Mouse (Mus musculus): ENCODE results near the gene Ddah2. TPM values are rescaled to one million over a fixed set of nuclear protein-coding genes. Genes with fewer than 3 reads are reported as not detected.

The Ddah2 gene
- polyA plus RNA-seq, 1 experiment: 18.4 TPM

GRCm38 (mm10) chr17:35085208-35085865, 26.5 kb downstream of the Ddah2 start, which contains the start of gene Ly6g6f:
Ly6g6f (minus strand) TSS chr17:35085610.
- Histone ChIP-seq H3K4me1 (ENCODE audit: control insufficient read depth, insufficient read depth, insufficient read length) (peaks cover 3% of the 10 kb centered on the region; the same call in 1 of the 2 replicates), H3K27ac (ENCODE audit: insufficient read depth, low read length) (no peak within 1 kb of the TSS), H3K27me3 (ENCODE audit: control insufficient read depth, insufficient read depth, low read length) (no peaks in the 10 kb centered on the region), H3K36me3 (ENCODE audit: control insufficient read depth, insufficient read depth, low read length) (no peaks in the 10 kb centered on the region), H3K4me3 (ENCODE audit: extremely low read depth, insufficient read depth, insufficient read length) (no peak within 1 kb of the TSS)
- DNase-seq (ENCODE audit: low read depth in 1 of 2, low spot score in 2 of 2): no peak
- TF ChIP-seq CTCF (IDR thresholded peaks at IDR 0.05; ENCODE audit: extremely low read depth, insufficient read depth, insufficient read length, insufficient replicate concordance) (no peak), POLR2A (IDR thresholded peaks at IDR 0.05; ENCODE audit: low read depth, low read length) (no peak)
- 80% methylated on average over 7 of the region's 7 CpGs for WGBS

- peaks cover 5% of the 10 kb centered on the region; the same call in 1 of the 2 replicates for H3K4me1 ChIP-seq (ENCODE audit: control insufficient read depth, insufficient read depth, insufficient read length)
- no peak for DNase-seq (ENCODE audit: low read depth in 1 of 2, low spot score in 2 of 2)
- H3K27me3 ChIP-seq (ENCODE audit: control insufficient read depth, insufficient read depth, low read length): no peaks in the 10 kb centered on the region
- WGBS: 48% methylated on average over 2 of the region's 2 CpGs
- peaks cover 7% of the 10 kb centered on the region for H3K36me3 ChIP-seq (ENCODE audit: control insufficient read depth, insufficient read depth, low read length)
- H3K4me3 ChIP-seq (ENCODE audit: extremely low read depth, insufficient read depth, insufficient read length): no peak overlapping the region
- H3K27ac ChIP-seq (ENCODE audit: insufficient read depth, low read length): no peak overlapping the region
- TF ChIP-seq POLR2A (IDR thresholded peaks at IDR 0.05; ENCODE audit: low read depth, low read length) (no peak), CTCF (IDR thresholded peaks at IDR 0.05; ENCODE audit: extremely low read depth, insufficient read depth, insufficient read length, insufficient replicate concordance) (no peak)
Observed at GRCm38 (mm10) chr17:35088151-35088550, 29.3 kb downstream of the Ddah2 start.

- peak within 1 kb of the TSS; percentile 99 for H3K27ac ChIP-seq (ENCODE audit: insufficient read depth, low read length)
- TF ChIP-seq CTCF (IDR thresholded peaks at IDR 0.05; ENCODE audit: extremely low read depth, insufficient read depth, insufficient read length, insufficient replicate concordance) (0 out of 2 replicates have a peak, but pooled peaks have one; percentile 0), POLR2A (IDR thresholded peaks at IDR 0.05; ENCODE audit: low read depth, low read length) (peak; percentile 72)
- H3K4me1 ChIP-seq (ENCODE audit: control insufficient read depth, insufficient read depth, insufficient read length): peaks cover 5% of the 10 kb centered on the region; the same call in 1 of the 2 replicates
- 2% methylated on average over 67 of the region's 67 CpGs for WGBS
- H3K4me3 ChIP-seq (ENCODE audit: extremely low read depth, insufficient read depth, insufficient read length): peak within 1 kb of the TSS; percentile 98
- H3K36me3 ChIP-seq (ENCODE audit: control insufficient read depth, insufficient read depth, low read length): peaks cover 9% of the 10 kb centered on the region
- DNase-seq (ENCODE audit: low read depth in 1 of 2, low spot score in 2 of 2): peak; percentile 88 to 91
- H3K27me3 ChIP-seq (ENCODE audit: control insufficient read depth, insufficient read depth, low read length): no peaks in the 10 kb centered on the region
Observed at GRCm38 (mm10) chr17:35088825-35089644, 30.2 kb downstream of the Ddah2 start, which contains the start of gene Abhd16a. Abhd16a (plus strand) TSS chr17:35089263.

- H3K27me3 ChIP-seq (ENCODE audit: control insufficient read depth, insufficient read depth, low read length): no peaks in the 10 kb centered on the region
- no peak overlapping the region for H3K4me3 ChIP-seq (ENCODE audit: extremely low read depth, insufficient read depth, insufficient read length)
- TF ChIP-seq CTCF (IDR thresholded peaks at IDR 0.05; ENCODE audit: extremely low read depth, insufficient read depth, insufficient read length, insufficient replicate concordance): no peak
- peaks cover 14% of the 10 kb centered on the region for H3K36me3 ChIP-seq (ENCODE audit: control insufficient read depth, insufficient read depth, low read length)
- H3K27ac ChIP-seq (ENCODE audit: insufficient read depth, low read length): no peak overlapping the region
- H3K4me1 ChIP-seq (ENCODE audit: control insufficient read depth, insufficient read depth, insufficient read length): peaks cover 5% of the 10 kb centered on the region; the same call in 1 of the 2 replicates
- DNase-seq (ENCODE audit: low read depth in 1 of 2, low spot score in 2 of 2): no peak
- 66% methylated on average over 8 of the region's 8 CpGs for WGBS
Observed at GRCm38 (mm10) chr17:35090166-35090932, 31.5 kb downstream of the Ddah2 start.

- H3K4me1 ChIP-seq (ENCODE audit: control insufficient read depth, insufficient read depth, insufficient read length): peaks cover 5% of the 10 kb centered on the region; the same call in 1 of the 2 replicates
- H3K4me3 ChIP-seq (ENCODE audit: extremely low read depth, insufficient read depth, insufficient read length): no peak overlapping the region
- H3K27ac ChIP-seq (ENCODE audit: insufficient read depth, low read length): no peak overlapping the region
- DNase-seq (ENCODE audit: low read depth in 1 of 2, low spot score in 2 of 2): no peak
- peaks cover 24% of the 10 kb centered on the region for H3K36me3 ChIP-seq (ENCODE audit: control insufficient read depth, insufficient read depth, low read length)
- no peaks in the 10 kb centered on the region for H3K27me3 ChIP-seq (ENCODE audit: control insufficient read depth, insufficient read depth, low read length)
- TF ChIP-seq POLR2A (IDR thresholded peaks at IDR 0.05; ENCODE audit: low read depth, low read length) (no peak), CTCF (IDR thresholded peaks at IDR 0.05; ENCODE audit: extremely low read depth, insufficient read depth, insufficient read length, insufficient replicate concordance) (no peak)
- 90% methylated on average over 14 of the region's 14 CpGs for WGBS
Observed at GRCm38 (mm10) chr17:35092403-35093198, 33.8 kb downstream of the Ddah2 start.

Data from spleen, adult 2 months (tissue).